10 mouse cellular contexts compared by ENCODE assay signal in genomic region chr9:59551620-59552031, GRCm38 (mm10). TPM values are rescaled to one million over a fixed set of nuclear protein-coding genes. Genes with fewer than 3 reads are reported as not detected.
A peak's percentile ranks its signal among the peaks of the same experiment; 100 is the strongest.
DNase-seq lines count a peak whose midpoint lies in the region; ATAC-seq and TF ChIP-seq lines count a peak whose summit lies in the region.
"Had no signal": no experiment of that assay in that cellular context is flagged by ENCODE, and none has a peak within 500 bp of the region (broad histone marks: within the 10 kb centered on the region; RNA-seq: fewer than 3 reads in every experiment).

No protein-coding gene starts in this region.

- no peaks in the 10 kb centered on the region for H3K27me3 ChIP-seq in kidney, adult 2 months (replicated peaks; ENCODE audit: control insufficient read depth, insufficient read depth, low read length)
- H3K27me3 ChIP-seq in kidney, embryonic 15.5 days: no peaks in the 10 kb centered on the region
- H3K27me3 ChIP-seq in heart, postnatal 0 days (ENCODE audit: control insufficient read depth, insufficient read depth, low read length): no peaks in the 10 kb centered on the region
- H3K27me3 ChIP-seq in intestine, embryonic 16.5 days (replicated peaks; ENCODE audit: control insufficient read depth, insufficient read depth, low read length): no peaks in the 10 kb centered on the region
- no peaks in the 10 kb centered on the region for H3K27me3 ChIP-seq in midbrain, embryonic 14.5 days (ENCODE audit: control insufficient read depth, insufficient read depth, low read length)
- H3K27me3 ChIP-seq: hindbrain, embryonic 15.5 days had no signal

- WGBS in kidney, adult 2 months: 52% methylated on average over 3 of the region's 3 CpGs
- WGBS in kidney, embryonic 15.5 days: 60% methylated on average over 3 of the region's 3 CpGs
- 27% methylated on average over 3 of the region's 3 CpGs for WGBS in bone marrow, adult 2 months
- 52% methylated on average over 3 of the region's 3 CpGs for WGBS in heart, postnatal 0 days
- 77% methylated on average over 3 of the region's 3 CpGs for WGBS in intestine, embryonic 16.5 days
- 90% methylated on average over 3 of the region's 3 CpGs for WGBS in midbrain, embryonic 14.5 days

- TF ChIP-seq POLR2A in kidney, adult 2 months (IDR thresholded peaks at IDR 0.05; ENCODE audit: low read depth, low read length): no peak
- no peak for TF ChIP-seq POLR2A in bone marrow, adult 2 months (IDR thresholded peaks at IDR 0.05; ENCODE audit: borderline replicate concordance, control insufficient read depth, low read depth, low read length)

- no peaks in the 10 kb centered on the region for H3K36me3 ChIP-seq in kidney, adult 2 months (ENCODE audit: control insufficient read depth, insufficient read depth, low read length)
- peaks cover 23% of the 10 kb centered on the region for H3K36me3 ChIP-seq in kidney, embryonic 15.5 days
- peaks cover 15% of the 10 kb centered on the region for H3K36me3 ChIP-seq in heart, postnatal 0 days (replicated peaks; ENCODE audit: control insufficient read depth, insufficient read depth, low read length)
- H3K36me3 ChIP-seq in intestine, embryonic 16.5 days (ENCODE audit: control insufficient read depth, insufficient read depth, low read length): peaks cover 8% of the 10 kb centered on the region
- H3K36me3 ChIP-seq in midbrain, embryonic 14.5 days (ENCODE audit: control insufficient read depth, insufficient read depth, low read length): peaks cover 14% of the 10 kb centered on the region

- no peak overlapping the region for H3K9ac ChIP-seq in kidney, embryonic 15.5 days
- H3K9ac ChIP-seq in heart, postnatal 0 days (replicated peaks; ENCODE audit: low read depth, low read length): no peak overlapping the region
- no peak overlapping the region for H3K9ac ChIP-seq in intestine, embryonic 16.5 days (ENCODE audit: low read depth, low read length)
- no peak overlapping the region for H3K9ac ChIP-seq in midbrain, embryonic 14.5 days (replicated peaks; ENCODE audit: low read length)
- H3K9ac ChIP-seq: hindbrain, embryonic 15.5 days had no signal

- DNase-seq in kidney, adult 2 months: peak; percentile 50
- no peak for DNase-seq in heart, postnatal 0 days (ENCODE audit: low spot score)
- no peak for DNase-seq in embryo, embryonic 10 days (ENCODE audit: low spot score)
- DNase-seq in midbrain, embryonic 14.5 days: no peak

- no peak for TF ChIP-seq EP300 in heart, postnatal 0 days (IDR thresholded peaks at IDR 0.05; ENCODE audit: low read depth)

- no peaks in the 10 kb centered on the region for H3K4me1 ChIP-seq in kidney, adult 2 months (ENCODE audit: control insufficient read depth, insufficient read depth, low read length)
- 0 out of 2 replicates have a peak, but pooled peaks cover 4% of the 10 kb centered on the region for H3K4me1 ChIP-seq in kidney, embryonic 15.5 days
- peaks cover 6% of the 10 kb centered on the region for H3K4me1 ChIP-seq in bone marrow, adult 2 months (ENCODE audit: control insufficient read depth, insufficient read depth, low read length)
- H3K4me1 ChIP-seq in heart, postnatal 0 days (ENCODE audit: control insufficient read depth, insufficient read depth): 0 out of 2 replicates have a peak, but pooled peaks cover 5% of the 10 kb centered on the region
- H3K4me1 ChIP-seq in intestine, embryonic 16.5 days (ENCODE audit: control insufficient read depth, insufficient read depth, low read length): no peaks in the 10 kb centered on the region
- no peaks in the 10 kb centered on the region for H3K4me1 ChIP-seq in midbrain, embryonic 14.5 days (ENCODE audit: control insufficient read depth, insufficient read depth, low read length)
- H3K4me1 ChIP-seq: hindbrain, embryonic 15.5 days had no signal

- no peaks in the 10 kb centered on the region for H3K9me3 ChIP-seq in kidney, embryonic 15.5 days (replicated peaks)
- H3K9me3 ChIP-seq in heart, postnatal 0 days (replicated peaks; ENCODE audit: control insufficient read depth, low read length): no peaks in the 10 kb centered on the region
- H3K9me3 ChIP-seq in intestine, embryonic 16.5 days (ENCODE audit: control insufficient read depth, low read length): no peaks in the 10 kb centered on the region
- no peaks in the 10 kb centered on the region for H3K9me3 ChIP-seq in midbrain, embryonic 14.5 days (ENCODE audit: control insufficient read depth, low read length)
- H3K9me3 ChIP-seq: hindbrain, embryonic 15.5 days had no signal

- no peak for TF ChIP-seq CTCF in kidney, adult 2 months (conservative IDR thresholded peaks at IDR 0.05; ENCODE audit: insufficient read depth, insufficient read length, low read depth, low read length)
- no peak for TF ChIP-seq CTCF in bone marrow, adult 2 months (IDR thresholded peaks at IDR 0.05; ENCODE audit: control insufficient read depth, insufficient read depth, low read length)
- no peak for TF ChIP-seq CTCF in heart, postnatal 0 days (IDR thresholded peaks at IDR 0.05; ENCODE audit: low read depth)

- no peak overlapping the region for H3K27ac ChIP-seq in kidney, adult 2 months (ENCODE audit: insufficient read depth, low read depth, low read length)
- no peak overlapping the region for H3K27ac ChIP-seq in kidney, embryonic 15.5 days
- peak overlapping the region; percentile 70 for H3K27ac ChIP-seq in bone marrow, adult 2 months (ENCODE audit: control insufficient read depth, insufficient read depth, low read depth, low read length, poor library complexity)
- no peak overlapping the region; the same call in 1 of the 2 replicates for H3K27ac ChIP-seq in heart, postnatal 0 days (ENCODE audit: low read depth)
- H3K27ac ChIP-seq in intestine, embryonic 16.5 days (ENCODE audit: low read length): no peak overlapping the region
- no peak overlapping the region for H3K27ac ChIP-seq in midbrain, embryonic 14.5 days (replicated peaks; ENCODE audit: low read depth, low read length)
- H3K27ac ChIP-seq: hindbrain, embryonic 15.5 days had no signal

- no peak for ATAC-seq in kidney, embryonic 15.5 days (replicated peaks; ENCODE audit: low FRiP score)
- peak; percentile 33; the same call in 1 of the 2 replicates for ATAC-seq in heart, postnatal 0 days (ENCODE audit: insufficient read depth, low read depth)
- ATAC-seq in megakaryocyte, adult 5-6 weeks (ENCODE audit: poor library complexity, severe bottlenecking): peak; percentile 51
- ATAC-seq in intestine, embryonic 16.5 days: no peak
- ATAC-seq in midbrain, embryonic 14.5 days (ENCODE audit: low FRiP score, low TSS enrichment): no peak

- no peak overlapping the region for H3K4me2 ChIP-seq in kidney, embryonic 15.5 days
- H3K4me2 ChIP-seq in heart, postnatal 0 days (ENCODE audit: low read depth, low read length): no peak overlapping the region
- no peak overlapping the region for H3K4me2 ChIP-seq in intestine, embryonic 16.5 days (ENCODE audit: low read depth, low read length)
- no peak overlapping the region for H3K4me2 ChIP-seq in midbrain, embryonic 14.5 days (ENCODE audit: low read length)
- H3K4me2 ChIP-seq: hindbrain, embryonic 15.5 days; midbrain, embryonic 11.5 days had no signal

- no peak overlapping the region for H3K4me3 ChIP-seq in kidney, adult 2 months (ENCODE audit: insufficient read depth, low read depth, low read length)
- H3K4me3 ChIP-seq in kidney, embryonic 15.5 days (replicated peaks): no peak overlapping the region
- no peak overlapping the region for H3K4me3 ChIP-seq in bone marrow, adult 2 months (replicated peaks; ENCODE audit: control insufficient read depth, low read depth, low read length)
- H3K4me3 ChIP-seq in heart, postnatal 0 days (ENCODE audit: low read depth, low read length): no peak overlapping the region
- H3K4me3 ChIP-seq in intestine, embryonic 16.5 days (ENCODE audit: low read length): no peak overlapping the region
- H3K4me3 ChIP-seq in midbrain, embryonic 14.5 days (replicated peaks; ENCODE audit: low read depth, low read length): no peak overlapping the region
- H3K4me3 ChIP-seq: hindbrain, embryonic 15.5 days had no signal

RNA-seq across cellular contexts. Expression of gene Tmem202, which starts 12.0 kb away (rescaled TPM):
- 0.14 TPM in 1 of 2 replicates, not detected in the other for polyA plus RNA-seq in kidney, adult 2 months (2012; rRNA removed)
- 0.26 TPM in 1 of 2 replicates, not detected in the other for polyA plus RNA-seq in kidney, embryonic 15.5 days (2015; fragmentation: Nextera tagmentation; extraction: Ambion mirVana)
- polyA plus RNA-seq in bone marrow, adult 2 months (2011; ENCODE audit: insufficient read depth, insufficient read length, low replicate concordance, missing spikeins): not detected in 2 replicates
- not detected in 2 replicates for total RNA-seq in heart, postnatal 0 days (2014; rRNA removed; ENCODE audit: low replicate concordance)
- polyA plus RNA-seq in heart, postnatal 0 days (2015; fragmentation: Nextera tagmentation; extraction: Ambion mirVana): 0.47 and 0.63 TPM in 2 replicates
- 0.75 and 1.4 TPM in 2 replicates for total RNA-seq in megakaryocyte, adult 5-6 weeks (2015)
- total RNA-seq in megakaryocyte, adult 5-6 weeks (2017): 0.41 and 0.59 TPM in 2 replicates
- polyA plus RNA-seq in intestine, embryonic 16.5 days (2015; fragmentation: Nextera tagmentation; extraction: Ambion mirVana): 0.50 and 0.60 TPM in 2 replicates
- 0.46 and 0.74 TPM in 2 replicates for polyA plus RNA-seq in midbrain, embryonic 14.5 days (2014; fragmentation: Nextera tagmentation; extraction: Ambion mirVana)
- polyA plus RNA-seq: midbrain, embryonic 11.5 days had no signal

RNA-seq across cellular contexts. Expression of gene Hexa, which starts 12.3 kb away (rescaled TPM):
- polyA plus RNA-seq in kidney, adult 2 months (2012; rRNA removed): 76.1 and 77.7 TPM in 2 replicates
- 58.9 and 67.1 TPM in 2 replicates for polyA plus RNA-seq in kidney, embryonic 15.5 days (2015; fragmentation: Nextera tagmentation; extraction: Ambion mirVana)
- polyA plus RNA-seq in bone marrow, adult 2 months (2011; ENCODE audit: insufficient read depth, insufficient read length, low replicate concordance, missing spikeins): 41.8 and 98.1 TPM in 2 replicates
- total RNA-seq in heart, postnatal 0 days (2014; rRNA removed; ENCODE audit: low replicate concordance): 74.4 and 90.9 TPM in 2 replicates
- 42.2 and 48.9 TPM in 2 replicates for polyA plus RNA-seq in heart, postnatal 0 days (2015; fragmentation: Nextera tagmentation; extraction: Ambion mirVana)
- 159 and 162 TPM in 2 replicates for total RNA-seq in megakaryocyte, adult 5-6 weeks (2015)
- 252 and 269 TPM in 2 replicates for total RNA-seq in megakaryocyte, adult 5-6 weeks (2017)
- polyA plus RNA-seq in intestine, embryonic 16.5 days (2015; fragmentation: Nextera tagmentation; extraction: Ambion mirVana): 179 and 228 TPM in 2 replicates
- polyA plus RNA-seq in midbrain, embryonic 14.5 days (2014; fragmentation: Nextera tagmentation; extraction: Ambion mirVana): 47.1 and 57.5 TPM in 2 replicates

RNA-seq across cellular contexts. Expression of gene Celf6, which starts 26.1 kb away (rescaled TPM):
- polyA plus RNA-seq in kidney, adult 2 months (2012; rRNA removed): 0.18 and 0.30 TPM in 2 replicates
- 0.69 and 2.5 TPM in 2 replicates for polyA plus RNA-seq in kidney, embryonic 15.5 days (2015; fragmentation: Nextera tagmentation; extraction: Ambion mirVana)
- not detected in 2 replicates for polyA plus RNA-seq in bone marrow, adult 2 months (2011; ENCODE audit: insufficient read depth, insufficient read length, low replicate concordance, missing spikeins)
- not detected in 2 replicates for total RNA-seq in heart, postnatal 0 days (2014; rRNA removed; ENCODE audit: low replicate concordance)
- 0.04 TPM in 1 of 2 replicates, not detected in the other for polyA plus RNA-seq in heart, postnatal 0 days (2015; fragmentation: Nextera tagmentation; extraction: Ambion mirVana)
- not detected in 2 replicates for total RNA-seq in megakaryocyte, adult 5-6 weeks (2015)
- total RNA-seq in megakaryocyte, adult 5-6 weeks (2017): not detected in 2 replicates
- polyA plus RNA-seq in intestine, embryonic 16.5 days (2015; fragmentation: Nextera tagmentation; extraction: Ambion mirVana): 2.9 TPM in 2 replicates
- polyA plus RNA-seq in midbrain, embryonic 14.5 days (2014; fragmentation: Nextera tagmentation; extraction: Ambion mirVana): 35.4 and 45.8 TPM in 2 replicates

Comparison
In these comparisons a context has a peak if more than half of its experiments do, and no peak if none do; other contexts are left out.
1. ATAC-seq: peak in heart, postnatal 0 days (single experiment) and megakaryocyte, adult 5-6 weeks (single experiment); none in kidney, embryonic 15.5 days (single experiment), intestine, embryonic 16.5 days (single experiment) and midbrain, embryonic 14.5 days (single experiment).